Mouse (Mus musculus): ENCODE results near the gene A630076J17Rik.

GRCm38 (mm10) chr3:107276626-107277025 lies 46.2 kb downstream of the A630076J17Rik start:
- TF ChIP-seq CTCF (conservative IDR thresholded peaks at IDR 0.05; ENCODE audit: insufficient read depth, insufficient read length, low read depth, low read length) (no peak), POLR2A (IDR thresholded peaks at IDR 0.05; ENCODE audit: low read depth, low read length) (no peak)
